Mouse (Mus musculus) liver, postnatal 0 days (tissue): ENCODE results near the gene Foxo6.

Source experiments
- CTCF ChIP-seq: sonication (generic); IDR thresholded peaks from 2 replicates; pipeline ENCODE4 v1.5.1; 2016; ENCODE audit warnings: antibody characterized with exemption, low read depth
- EP300 ChIP-seq: IDR thresholded peaks from 2 replicates; pipeline ENCODE4 v1.6.1; 2016; ENCODE audit warnings: antibody characterized with exemption, low read depth, mild to moderate bottlenecking

DNA sequence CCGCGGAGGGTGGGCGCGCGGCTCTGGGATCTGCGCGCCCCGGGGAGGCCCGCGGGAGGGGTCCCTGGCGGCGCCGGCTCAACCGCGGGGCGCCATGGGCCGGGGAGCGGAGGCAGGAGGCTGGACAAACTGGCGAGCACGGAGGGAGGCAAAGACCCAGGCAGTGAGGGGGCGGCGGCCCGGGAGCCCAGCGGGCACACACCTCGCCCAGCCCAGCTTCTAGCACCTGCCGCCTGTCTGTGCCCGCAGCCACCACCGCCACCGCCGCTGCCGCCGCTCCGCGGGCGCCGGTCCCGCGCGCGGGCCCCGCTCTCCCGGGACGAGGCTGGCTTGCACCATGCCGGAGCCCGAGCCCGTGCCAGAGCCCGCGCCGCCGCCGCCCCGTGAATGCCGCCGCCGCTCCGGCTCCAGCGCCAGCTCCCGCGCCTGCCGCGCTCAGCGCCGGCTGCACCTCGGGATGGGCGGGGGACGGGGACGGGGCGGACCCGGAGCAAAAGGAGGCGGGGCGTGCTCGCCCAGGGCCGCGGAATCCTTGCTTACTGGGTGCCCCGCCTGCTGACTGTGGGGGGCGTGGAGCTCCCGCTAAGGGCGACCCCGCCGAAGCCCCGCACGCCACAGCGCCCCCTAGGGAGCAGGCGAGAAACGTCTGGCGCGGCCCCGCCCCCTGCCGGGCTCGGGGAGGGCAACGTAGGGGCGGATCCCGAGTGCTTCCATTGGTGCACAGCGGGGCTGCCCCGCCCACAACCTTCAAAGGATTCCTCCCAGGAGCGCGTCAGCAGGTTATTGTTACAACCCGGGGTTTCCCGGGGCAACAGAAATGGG, at the start of gene Foxo6:
- TF ChIP-seq CTCF (peak; percentile 78), EP300 (no peak)
